Mouse (Mus musculus): ENCODE data around the gene Ten1. TPM values are rescaled to one million over a fixed set of nuclear protein-coding genes. Genes with fewer than 3 reads are reported as not detected.

Gene Ten1
- polyA plus RNA-seq, 1 experiment, result 30.0 TPM

DNA sequence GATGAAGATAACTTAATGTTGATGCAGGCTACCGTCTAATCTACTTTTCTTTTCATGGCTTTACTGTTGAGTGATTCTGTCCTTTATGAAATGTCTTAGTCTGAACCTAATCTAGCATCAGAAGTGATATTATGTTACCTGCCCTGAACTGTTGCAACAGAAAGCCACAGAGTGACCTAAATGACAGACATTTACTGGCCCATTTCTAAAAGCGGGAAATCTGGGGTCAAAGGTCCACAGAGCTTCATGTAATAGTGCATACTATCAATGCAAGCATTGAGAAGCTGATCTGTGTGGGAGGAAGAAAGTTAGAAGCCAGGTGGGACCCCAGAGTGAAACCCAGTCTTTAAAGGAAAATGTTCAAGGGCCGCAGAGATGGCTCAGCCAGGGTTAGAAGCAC lies 4.5 kb downstream of the Ten1 start:
- no peak overlapping the region for H3K27ac ChIP-seq (ENCODE audit: control insufficient read depth, insufficient read depth, low read depth, low read length, poor library complexity)
- H3K4me3 ChIP-seq (replicated peaks; ENCODE audit: control insufficient read depth, low read depth, low read length), result no peak overlapping the region
- 86% methylated on average over 3 of the region's 3 CpGs for WGBS
- no peak for TF ChIP-seq POLR2A (IDR thresholded peaks at IDR 0.05; ENCODE audit: borderline replicate concordance, control insufficient read depth, low read depth, low read length)
- TF ChIP-seq CTCF (IDR thresholded peaks at IDR 0.05; ENCODE audit: control insufficient read depth, insufficient read depth, low read length), result no peak
- peaks cover 1% of the 10 kb centered on the region for H3K4me1 ChIP-seq (ENCODE audit: control insufficient read depth, insufficient read depth, low read length)

DNA sequence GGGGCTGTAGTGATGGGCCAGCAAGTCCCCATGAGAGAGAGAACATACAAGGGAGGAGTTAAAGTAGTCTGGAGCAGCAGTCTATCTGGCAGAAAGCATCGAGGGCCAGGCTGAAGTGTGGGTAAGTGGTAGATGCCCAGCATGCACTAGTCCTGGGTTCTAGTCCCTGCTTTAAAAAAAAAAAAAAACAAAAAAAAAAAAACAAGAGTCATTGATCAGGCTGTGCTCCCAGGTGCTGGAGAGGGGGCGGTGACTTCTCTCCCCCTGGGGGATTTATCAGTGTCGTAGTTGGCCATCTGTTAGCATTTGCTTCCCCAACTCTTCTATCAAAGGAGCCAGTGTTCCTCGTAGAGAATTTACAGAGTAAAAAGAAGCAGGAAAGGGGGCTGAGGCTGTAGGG lies 8.0 kb downstream of the Ten1 start:
- Histone ChIP-seq H3K4me3 (replicated peaks; ENCODE audit: control insufficient read depth, low read depth, low read length) (no peak overlapping the region), H3K4me1 (ENCODE audit: control insufficient read depth, insufficient read depth, low read length) (no peaks in the 10 kb centered on the region), H3K27ac (ENCODE audit: control insufficient read depth, insufficient read depth, low read depth, low read length, poor library complexity) (no peak overlapping the region)
- TF ChIP-seq POLR2A (IDR thresholded peaks at IDR 0.05; ENCODE audit: borderline replicate concordance, control insufficient read depth, low read depth, low read length) (no peak), CTCF (IDR thresholded peaks at IDR 0.05; ENCODE audit: control insufficient read depth, insufficient read depth, low read length) (no peak)
- 73% methylated on average over 4 of the region's 4 CpGs for WGBS

DNA sequence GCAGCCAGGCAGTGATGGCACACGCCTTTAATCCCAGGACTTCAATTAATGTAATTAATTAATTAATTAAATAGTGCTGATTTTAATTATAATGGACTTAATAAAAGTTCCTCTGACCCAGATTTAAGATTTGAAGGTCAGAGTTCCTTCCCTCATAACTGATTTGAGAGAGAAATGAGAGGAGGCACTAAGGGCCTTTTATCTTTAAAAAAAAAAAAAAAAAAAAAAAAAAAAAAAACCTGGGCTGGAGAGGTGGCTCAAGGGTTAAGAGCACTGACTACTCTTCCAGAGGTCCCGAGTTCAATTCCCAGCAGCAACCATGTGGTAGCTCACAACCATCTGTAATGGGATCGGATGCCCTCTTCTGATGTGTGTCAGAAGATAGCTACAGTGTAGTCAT lies 10.0 kb downstream of the Ten1 start:
- WGBS, result 86% methylated on average over 3 of the region's 3 CpGs

DNA sequence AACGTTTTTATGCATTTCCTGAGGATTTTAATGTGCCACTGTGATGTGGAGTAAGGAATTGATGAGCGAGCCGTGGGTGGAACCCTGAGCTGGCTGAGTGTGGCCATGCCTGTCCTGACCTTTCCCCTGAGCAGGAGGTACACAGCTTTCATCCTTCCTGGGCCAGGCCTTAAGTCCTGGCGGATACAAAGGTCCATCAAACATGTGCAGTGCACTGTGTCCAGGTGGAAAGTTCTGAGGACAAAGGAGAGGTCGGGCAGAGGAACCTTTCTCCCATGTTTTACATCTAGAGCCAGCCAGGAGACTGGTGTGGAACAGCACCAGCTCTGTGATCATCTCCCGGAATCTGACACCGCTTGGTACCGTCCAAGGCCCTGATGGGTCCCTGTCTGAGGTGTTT lies 10.6 kb downstream of the Ten1 start:
- WGBS, result 86% methylated on average over 8 of the region's 8 CpGs
- no peak overlapping the region for H3K27ac ChIP-seq (ENCODE audit: control insufficient read depth, insufficient read depth, low read depth, low read length, poor library complexity)
- TF ChIP-seq POLR2A (IDR thresholded peaks at IDR 0.05; ENCODE audit: borderline replicate concordance, control insufficient read depth, low read depth, low read length) (no peak), CTCF (IDR thresholded peaks at IDR 0.05; ENCODE audit: control insufficient read depth, insufficient read depth, low read length) (no peak)
- no peaks in the 10 kb centered on the region for H3K4me1 ChIP-seq (ENCODE audit: control insufficient read depth, insufficient read depth, low read length)
- H3K4me3 ChIP-seq (replicated peaks; ENCODE audit: control insufficient read depth, low read depth, low read length), result no peak overlapping the region

More for the DNA sequence above, 10.0 kb downstream of the Ten1 start:
- H3K4me3 ChIP-seq (replicated peaks; ENCODE audit: control insufficient read depth, low read depth, low read length), result no peak overlapping the region
- no peak for TF ChIP-seq POLR2A (IDR thresholded peaks at IDR 0.05; ENCODE audit: borderline replicate concordance, control insufficient read depth, low read depth, low read length)
- TF ChIP-seq CTCF (IDR thresholded peaks at IDR 0.05; ENCODE audit: control insufficient read depth, insufficient read depth, low read length), result no peak
- H3K27ac ChIP-seq (ENCODE audit: control insufficient read depth, insufficient read depth, low read depth, low read length, poor library complexity), result no peak overlapping the region
- H3K4me1 ChIP-seq (ENCODE audit: control insufficient read depth, insufficient read depth, low read length), result no peaks in the 10 kb centered on the region

DNA sequence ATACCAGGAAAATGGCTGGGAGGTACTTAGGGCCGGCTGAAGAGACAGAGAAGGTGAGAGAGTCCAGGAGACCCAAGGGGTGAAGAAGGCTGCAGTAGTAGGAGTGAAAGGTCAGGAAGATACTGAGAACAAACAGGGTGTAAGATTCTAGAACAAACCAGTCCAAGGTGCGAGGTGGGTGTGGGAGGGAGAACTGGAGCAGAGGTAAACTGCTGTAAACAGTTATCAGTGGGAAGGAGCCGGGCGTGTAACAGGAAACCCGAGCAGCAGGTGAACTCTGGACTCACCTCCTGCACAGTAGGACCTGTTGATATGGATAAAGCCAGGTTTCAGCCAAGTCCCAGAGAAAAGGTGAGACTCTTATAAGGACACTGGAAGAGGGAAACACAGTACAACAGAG lies 12.0 kb downstream of the Ten1 start:
- 80% methylated on average over 5 of the region's 5 CpGs for WGBS
- Histone ChIP-seq H3K4me3 (replicated peaks; ENCODE audit: control insufficient read depth, low read depth, low read length) (no peak overlapping the region), H3K27ac (ENCODE audit: control insufficient read depth, insufficient read depth, low read depth, low read length, poor library complexity) (no peak overlapping the region), H3K4me1 (ENCODE audit: control insufficient read depth, insufficient read depth, low read length) (no peaks in the 10 kb centered on the region)
- no peak for TF ChIP-seq POLR2A (IDR thresholded peaks at IDR 0.05; ENCODE audit: borderline replicate concordance, control insufficient read depth, low read depth, low read length)
- TF ChIP-seq CTCF (IDR thresholded peaks at IDR 0.05; ENCODE audit: control insufficient read depth, insufficient read depth, low read length), result no peak

DNA sequence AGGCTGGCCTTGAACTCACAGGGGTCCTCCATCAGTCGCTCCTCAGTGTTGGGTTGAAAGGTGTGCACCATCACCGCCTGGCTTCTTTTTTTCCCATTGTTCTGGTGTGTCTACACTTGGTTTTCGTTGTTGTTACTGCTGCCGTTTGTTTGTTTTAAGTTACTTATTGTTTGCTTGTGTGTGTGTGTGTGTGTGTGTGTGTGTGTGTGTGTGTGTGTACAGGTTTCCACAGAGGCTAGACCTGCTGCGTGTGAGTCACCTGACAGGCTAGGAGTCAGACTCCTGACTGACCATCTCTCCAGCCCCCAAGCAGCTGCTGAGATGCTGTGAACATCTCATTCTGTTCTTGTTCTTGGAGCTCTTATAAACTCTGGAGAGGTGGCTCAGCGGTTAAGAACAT lies 14.2 kb downstream of the Ten1 start:
- Histone ChIP-seq H3K27ac (ENCODE audit: control insufficient read depth, insufficient read depth, low read depth, low read length, poor library complexity) (no peak overlapping the region), H3K4me3 (replicated peaks; ENCODE audit: control insufficient read depth, low read depth, low read length) (no peak overlapping the region), H3K4me1 (ENCODE audit: control insufficient read depth, insufficient read depth, low read length) (no peaks in the 10 kb centered on the region)
- 90% methylated on average over 6 of the region's 6 CpGs for WGBS
- no peak for TF ChIP-seq CTCF (IDR thresholded peaks at IDR 0.05; ENCODE audit: control insufficient read depth, insufficient read depth, low read length)
- TF ChIP-seq POLR2A (IDR thresholded peaks at IDR 0.05; ENCODE audit: borderline replicate concordance, control insufficient read depth, low read depth, low read length), result no peak

DNA sequence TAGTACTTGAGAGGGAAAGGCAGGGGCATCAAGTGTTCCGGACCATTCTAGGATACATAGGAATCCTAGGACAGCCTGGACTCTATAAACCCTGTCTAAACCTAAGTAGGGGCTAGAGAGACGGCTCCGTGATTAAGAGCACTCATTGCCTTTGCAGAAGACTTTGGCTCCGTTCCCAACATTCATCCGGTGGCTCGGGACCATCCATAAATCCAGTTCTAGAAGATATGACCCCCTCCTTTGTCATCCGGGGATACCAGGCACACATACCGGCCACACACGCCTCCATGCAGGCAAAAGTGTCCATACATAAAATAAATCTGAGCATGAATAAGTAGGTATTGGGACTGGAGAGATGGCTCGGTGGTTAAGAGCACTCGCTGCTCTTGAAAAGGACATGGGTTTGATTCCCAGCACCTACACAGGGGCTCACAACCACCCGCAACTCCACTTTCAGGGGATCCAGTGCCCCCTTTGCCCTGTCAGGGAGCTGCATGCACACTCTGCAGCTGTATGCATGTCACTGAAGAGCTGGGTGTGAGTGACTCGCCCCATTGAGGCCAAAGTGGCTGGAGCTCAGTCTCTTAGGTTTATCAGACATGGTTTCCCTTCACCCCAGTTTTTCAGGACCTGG lies 15.3 kb downstream of the Ten1 start:
- no peak overlapping the region for H3K4me3 ChIP-seq (replicated peaks; ENCODE audit: control insufficient read depth, low read depth, low read length)
- TF ChIP-seq CTCF (IDR thresholded peaks at IDR 0.05; ENCODE audit: control insufficient read depth, insufficient read depth, low read length) (no peak), POLR2A (IDR thresholded peaks at IDR 0.05; ENCODE audit: borderline replicate concordance, control insufficient read depth, low read depth, low read length) (no peak)
- WGBS, result 90% methylated on average over 13 of the region's 13 CpGs
- H3K27ac ChIP-seq (ENCODE audit: control insufficient read depth, insufficient read depth, low read depth, low read length, poor library complexity), result no peak overlapping the region
- H3K4me1 ChIP-seq (ENCODE audit: control insufficient read depth, insufficient read depth, low read length), result no peaks in the 10 kb centered on the region

DNA sequence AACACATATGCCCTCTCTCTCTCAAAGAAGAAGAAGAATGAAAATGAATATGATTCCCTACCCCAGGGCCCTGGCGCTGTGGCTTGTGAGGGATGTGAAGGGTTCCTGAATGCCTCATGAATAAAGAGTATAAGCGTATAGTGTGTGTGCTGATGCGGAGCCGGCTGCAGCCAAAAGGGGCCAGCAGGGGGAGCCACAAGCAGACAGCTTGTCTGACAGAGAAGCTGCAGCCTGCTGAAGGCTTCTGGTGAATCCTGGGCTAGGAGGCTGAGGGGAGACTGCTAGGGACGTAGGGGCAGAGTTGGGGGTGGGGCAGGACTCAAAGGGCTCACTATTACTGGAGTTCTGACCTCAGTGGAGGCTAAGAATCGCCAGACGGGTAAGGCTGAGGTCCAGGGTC lies 16.5 kb downstream of the Ten1 start:
- H3K27ac ChIP-seq (ENCODE audit: control insufficient read depth, insufficient read depth, low read depth, low read length, poor library complexity), result no peak overlapping the region
- 91% methylated on average over 7 of the region's 7 CpGs for WGBS
- no peaks in the 10 kb centered on the region for H3K4me1 ChIP-seq (ENCODE audit: control insufficient read depth, insufficient read depth, low read length)
- no peak overlapping the region for H3K4me3 ChIP-seq (replicated peaks; ENCODE audit: control insufficient read depth, low read depth, low read length)
- peak; percentile 45; the same call in 1 of the 2 replicates for TF ChIP-seq CTCF (IDR thresholded peaks at IDR 0.05; ENCODE audit: control insufficient read depth, insufficient read depth, low read length)
- TF ChIP-seq POLR2A (IDR thresholded peaks at IDR 0.05; ENCODE audit: borderline replicate concordance, control insufficient read depth, low read depth, low read length), result no peak

DNA sequence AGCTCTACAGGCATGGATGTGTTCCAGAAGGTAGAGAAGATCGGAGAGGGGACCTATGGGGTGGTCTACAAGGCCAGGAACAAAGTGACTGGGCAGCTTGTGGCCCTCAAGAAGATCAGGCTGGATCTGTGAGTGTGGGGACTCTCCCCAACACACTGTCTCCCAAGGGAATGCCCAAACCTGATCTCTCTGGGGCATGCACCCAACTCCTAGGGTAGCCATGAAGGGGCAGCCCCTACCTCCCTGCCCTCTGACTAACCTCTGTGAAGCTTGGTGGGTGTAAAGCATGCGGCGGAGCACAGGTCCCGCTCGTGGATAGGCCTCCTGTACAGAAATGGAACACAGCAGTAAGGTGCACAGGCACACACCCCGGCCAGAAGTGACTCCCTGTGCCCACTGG lies 17.3 kb downstream of the Ten1 start:
- H3K4me1 ChIP-seq (ENCODE audit: control insufficient read depth, insufficient read depth, low read length), result no peaks in the 10 kb centered on the region
- no peak overlapping the region for H3K4me3 ChIP-seq (replicated peaks; ENCODE audit: control insufficient read depth, low read depth, low read length)
- no peak overlapping the region for H3K27ac ChIP-seq (ENCODE audit: control insufficient read depth, insufficient read depth, low read depth, low read length, poor library complexity)
- TF ChIP-seq CTCF (IDR thresholded peaks at IDR 0.05; ENCODE audit: control insufficient read depth, insufficient read depth, low read length), result no peak
- TF ChIP-seq POLR2A (IDR thresholded peaks at IDR 0.05; ENCODE audit: borderline replicate concordance, control insufficient read depth, low read depth, low read length), result no peak
- 77% methylated on average over 6 of the region's 6 CpGs for WGBS

Data from bone marrow, adult 2 months (tissue).